Mouse (Mus musculus) limb, embryonic 14.5 days (tissue): ENCODE results near the gene Slc1a7. TPM values are rescaled to one million over a fixed set of nuclear protein-coding genes. Genes with fewer than 3 reads are reported as not detected.

Experiments
- ATAC-seq: fragments of 200-750 bp; cut with Nextera tagmentation; 2 replicates; pipeline ENCODE4 v1.8.0; 2017; ENCODE audit warnings: low read depth, moderate number of reproducible peaks, moderate TSS enrichment; ENCODE audit not compliant: low FRiP score
- DNase-seq: peaks from one replicate; pipeline ENCODE4 v3.0.0-alpha.2; 2015; ENCODE audit warnings: low spot score
- H3K27ac ChIP-seq: fragments of 300-500 bp; sonication (generic); replicated peaks from 2 replicates; pipeline ENCODE4 v1.5.1; 2014; ENCODE audit warnings: low read depth, mild to moderate bottlenecking, low read length, moderate library complexity, mixed read lengths
- H3K27me3 ChIP-seq: fragments of 300-500 bp; sonication (generic); 2 replicates; pipeline ENCODE4 v1.6.1; 2014; ENCODE audit warnings: low read length, mixed read lengths; ENCODE audit not compliant: control insufficient read depth, insufficient read depth
- H3K36me3 ChIP-seq: fragments of 300-500 bp; sonication (generic); 2 replicates; pipeline ENCODE4 v1.6.1; 2014; ENCODE audit warnings: mild to moderate bottlenecking, low read length, moderate library complexity, mixed read lengths; ENCODE audit not compliant: control insufficient read depth, insufficient read depth
- H3K4me1 ChIP-seq: fragments of 300-500 bp; sonication (generic); 2 replicates; pipeline ENCODE4 v1.6.1; 2014; ENCODE audit warnings: antibody characterized with exemption, low read length, mixed read lengths; ENCODE audit not compliant: control insufficient read depth, insufficient read depth
- H3K4me2 ChIP-seq: fragments of 300-500 bp; sonication (generic); replicated peaks from 2 replicates; pipeline ENCODE4 v1.6.1; 2014; ENCODE audit warnings: low read depth, mild to moderate bottlenecking, low read length, moderate library complexity; ENCODE audit not compliant: severe bottlenecking
- H3K4me3 ChIP-seq: fragments of 300-500 bp; sonication (generic); replicated peaks from 2 replicates; pipeline ENCODE4 v1.5.1; 2014; ENCODE audit warnings: low read length
- H3K9ac ChIP-seq: fragments of 300-500 bp; sonication (generic); 2 replicates; pipeline ENCODE4 v1.6.1; 2014; ENCODE audit warnings: mild to moderate bottlenecking, low read depth, low read length, moderate library complexity; ENCODE audit not compliant: severe bottlenecking
- H3K9me3 ChIP-seq: fragments of 300-500 bp; sonication (generic); 2 replicates; pipeline ENCODE4 v1.6.1; 2016; ENCODE audit warnings: low read length; ENCODE audit not compliant: control insufficient read depth
- POLR2A ChIP-seq: fragments of 200-500 bp; IDR thresholded peaks from 2 replicates; pipeline ENCODE4 v1.8.0; 2012; ENCODE audit warnings: inconsistent platforms, mild to moderate bottlenecking, moderate library complexity, borderline replicate concordance; ENCODE audit not compliant: insufficient read depth, insufficient read length; ENCODE audit errors: extremely low read depth
- WGBS: fragments of 180-500 bp; shearing (Covaris S2); extraction: QIAGEN DNeasy Blood & Tissue Kit; methylation state at CpG from one replicate; pipeline ENCODE4 v1.1.7; 2014; 5-methylcytosine and 5-hydroxymethylcytosine counted together
- polyA plus RNA-seq, 2 experiments: library from polyadenylated mRNA; depleted of rRNA in 1 of 2; stranded (reverse) in 1 of 2; unstranded in 1 of 2; fragments of >200 nt; fragmentation: Nextera tagmentation in 1 of 2; extraction: Ambion mirVana in 1 of 2; gene quantifications; 2 replicates each; pipeline versions ENCODE4 v1.2.1 to v1.2.3; 2012 to 2014

Slc1a7 gene
- polyA plus RNA-seq, 2 experiments = 0.16 TPM; not detected in 1

- DNase-seq (no peak), ATAC-seq (no peak)
- TF ChIP-seq POLR2A = no peak
- Histone ChIP-seq H3K27ac (0 out of 2 replicates have a peak overlapping the region, but pooled peaks have one; percentile 20), H3K9ac (no peak overlapping the region), H3K4me2 (no peak overlapping the region), H3K4me3 (no peak overlapping the region), H3K36me3 (no peaks in the 10 kb centered on the region), H3K4me1 (peaks cover 15% of the 10 kb centered on the region), H3K9me3 (no peaks in the 10 kb centered on the region), H3K27me3 (no peaks in the 10 kb centered on the region)
- 60% methylated on average over 6 of the region's 6 CpGs for WGBS
Measured at GRCm38 (mm10) chr4:107980002-107980600, 12.0 kb downstream of the Slc1a7 start.

- H3K36me3 ChIP-seq = no peaks in the 10 kb centered on the region
- peaks cover 23% of the 10 kb centered on the region for H3K4me1 ChIP-seq
- no peak overlapping the region for H3K4me3 ChIP-seq
- no peak overlapping the region for H3K4me2 ChIP-seq
- H3K27ac ChIP-seq = peak overlapping the region; percentile 65
- TF ChIP-seq POLR2A = no peak
- H3K9me3 ChIP-seq = no peaks in the 10 kb centered on the region
- 0 out of 2 replicates have a peak overlapping the region, but pooled peaks have one; percentile 21 for H3K9ac ChIP-seq
- no peaks in the 10 kb centered on the region for H3K27me3 ChIP-seq
- no peak for DNase-seq
- ATAC-seq = peak; percentile 24; the same call in 1 of the 2 replicates
- 43% methylated on average over 1 of the region's 1 CpGs for WGBS
Measured at GRCm38 (mm10) chr4:107983717-107984116, 15.6 kb downstream of the Slc1a7 start.

GRCm38 (mm10) chr4:107984282-107984981 is 16.3 kb downstream of the Slc1a7 start:
- DNase-seq (peak; percentile 75), ATAC-seq (peak; percentile 88)
- WGBS = 24% methylated on average over 7 of the region's 7 CpGs

GRCm38 (mm10) chr4:107985812-107986211 is 17.7 kb downstream of the Slc1a7 start:
- WGBS = 72% methylated on average over 5 of the region's 5 CpGs
- Histone ChIP-seq H3K9ac (no peak overlapping the region), H3K9me3 (no peaks in the 10 kb centered on the region), H3K4me3 (no peak overlapping the region), H3K27ac (no peak overlapping the region), H3K36me3 (no peaks in the 10 kb centered on the region), H3K4me1 (peaks cover 23% of the 10 kb centered on the region), H3K27me3 (no peaks in the 10 kb centered on the region), H3K4me2 (no peak overlapping the region)
- DNase-seq (no peak), ATAC-seq (no peak)
- TF ChIP-seq POLR2A = no peak

More at GRCm38 (mm10) chr4:107984282-107984981, 16.3 kb downstream of the Slc1a7 start:
- no peaks in the 10 kb centered on the region for H3K27me3 ChIP-seq
- TF ChIP-seq POLR2A = no peak
- H3K4me1 ChIP-seq = peaks cover 23% of the 10 kb centered on the region
- H3K27ac ChIP-seq = peak overlapping the region; percentile 84
- no peak overlapping the region; the same call in 1 of the 2 replicates for H3K4me2 ChIP-seq
- H3K4me3 ChIP-seq = no peak overlapping the region
- 0 out of 2 replicates have a peak overlapping the region, but pooled peaks have one; percentile 21 for H3K9ac ChIP-seq
- no peaks in the 10 kb centered on the region for H3K9me3 ChIP-seq
- H3K36me3 ChIP-seq = no peaks in the 10 kb centered on the region

GRCm38 (mm10) chr4:107986386-107987168 is 18.4 kb downstream of the Slc1a7 start:
- Histone ChIP-seq H3K9ac (no peak overlapping the region), H3K36me3 (no peaks in the 10 kb centered on the region), H3K27ac (no peak overlapping the region), H3K27me3 (no peaks in the 10 kb centered on the region), H3K4me2 (no peak overlapping the region), H3K9me3 (no peaks in the 10 kb centered on the region), H3K4me1 (peaks cover 23% of the 10 kb centered on the region), H3K4me3 (no peak overlapping the region)
- 89% methylated on average over 11 of the region's 11 CpGs for whole genome bisulfite sequencing
- ATAC-seq (no peak), DNase-seq (no peak)
- no peak for TF ChIP-seq POLR2A
